7 mouse cellular contexts compared by ENCODE assay signal in the genomic region with DNA sequence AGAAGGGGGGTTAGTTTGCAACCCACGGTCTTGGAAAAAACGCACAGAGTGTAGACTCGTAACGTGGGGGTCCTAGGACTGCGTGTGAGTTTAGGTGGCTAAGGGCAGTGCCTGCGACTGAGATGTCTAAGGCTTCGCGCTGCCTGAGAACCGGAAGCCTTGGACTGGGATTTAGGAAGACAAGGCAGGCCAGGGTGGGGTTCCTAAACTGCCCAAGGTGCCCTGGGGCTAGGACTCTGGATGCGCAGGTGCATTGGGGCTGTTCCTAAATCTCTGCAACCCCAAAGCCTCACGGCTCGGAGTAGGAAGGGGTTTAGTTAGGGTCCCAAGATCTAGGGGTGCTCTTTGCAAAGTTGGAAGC. TPM values are rescaled to one million over a fixed set of nuclear protein-coding genes. Genes with fewer than 3 reads are reported as not detected.
DNase-seq lines count a peak whose midpoint lies in the region; ATAC-seq lines count a peak whose summit lies in the region.

No protein-coding gene starts in this region.

- no peak for ATAC-seq in megakaryocyte, adult 5-6 weeks (ENCODE audit: poor library complexity, severe bottlenecking)
- peak; percentile 10; the same call in 1 of the 2 replicates for ATAC-seq in embryonic facial prominence, embryonic 11.5 days (replicated peaks; ENCODE audit: insufficient number of reproducible peaks, low FRiP score, low TSS enrichment, low read depth)
- no peak for ATAC-seq in hindbrain, embryonic 15.5 days (ENCODE audit: low FRiP score, low read depth)
- ATAC-seq in midbrain, embryonic 12.5 days (ENCODE audit: low FRiP score, low read depth): peak; percentile 5; the same call in 1 of the 2 replicates

- peak overlapping the region; percentile 96 for H3K4me3 ChIP-seq in megakaryocyte, embryonic 14.5 days (replicated peaks)
- peak overlapping the region; percentile 84 for H3K4me3 ChIP-seq in embryonic facial prominence, embryonic 11.5 days (ENCODE audit: low read depth, low read length)
- H3K4me3 ChIP-seq in hindbrain, embryonic 15.5 days: peak overlapping the region; percentile 95
- peak overlapping the region; percentile 86 for H3K4me3 ChIP-seq in midbrain, embryonic 12.5 days

- 0 out of 2 replicates have a peak overlapping the region, but pooled peaks have one; percentile 21 for H3K27ac ChIP-seq in embryonic facial prominence, embryonic 11.5 days (replicated peaks; ENCODE audit: low read depth, low read length)
- H3K27ac ChIP-seq in hindbrain, embryonic 15.5 days (replicated peaks): no peak overlapping the region
- no peak overlapping the region for H3K27ac ChIP-seq in midbrain, embryonic 12.5 days (replicated peaks)

- H3K4me1 ChIP-seq in megakaryocyte, embryonic 14.5 days: peaks cover 67% of the 10 kb centered on the region
- peaks cover 5% of the 10 kb centered on the region for H3K4me1 ChIP-seq in embryonic facial prominence, embryonic 11.5 days (ENCODE audit: control insufficient read depth, insufficient read depth, low read length)
- H3K4me1 ChIP-seq in hindbrain, embryonic 15.5 days (replicated peaks): peaks cover 45% of the 10 kb centered on the region
- H3K4me1 ChIP-seq in midbrain, embryonic 12.5 days: peaks cover 29% of the 10 kb centered on the region

- WGBS in embryonic facial prominence, embryonic 11.5 days: 2% methylated on average over 12 of the region's 12 CpGs
- 2% methylated on average over 12 of the region's 12 CpGs for WGBS in hindbrain, embryonic 15.5 days
- 2% methylated on average over 12 of the region's 12 CpGs for WGBS in midbrain, embryonic 12.5 days

- peak overlapping the region; percentile 93 for H3K4me2 ChIP-seq in embryonic facial prominence, embryonic 11.5 days (ENCODE audit: low read depth, low read length)
- H3K4me2 ChIP-seq in hindbrain, embryonic 15.5 days: peak overlapping the region; percentile 87
- peak overlapping the region; percentile 92 for H3K4me2 ChIP-seq in midbrain, embryonic 12.5 days (replicated peaks)

- H3K27me3 ChIP-seq in megakaryocyte, embryonic 14.5 days (replicated peaks): peaks cover 2% of the 10 kb centered on the region
- no peaks in the 10 kb centered on the region for H3K27me3 ChIP-seq in embryonic facial prominence, embryonic 11.5 days (ENCODE audit: control insufficient read depth, insufficient read depth, low read length)
- H3K27me3 ChIP-seq in hindbrain, embryonic 15.5 days: no peaks in the 10 kb centered on the region; the same call in 1 of the 2 replicates
- H3K27me3 ChIP-seq in midbrain, embryonic 12.5 days: peaks cover 14% of the 10 kb centered on the region

- peak; percentile 55 for DNase-seq in embryonic facial prominence, embryonic 11.5 days (ENCODE audit: low spot score)
- DNase-seq in natural killer cell, adult 2 months (ENCODE audit: low spot score in 2 of 2): no peak
- DNase-seq in urinary bladder, postnatal 25 days (ENCODE audit: low spot score): no peak

- H3K36me3 ChIP-seq in megakaryocyte, embryonic 14.5 days (replicated peaks; ENCODE audit: low read length): peaks cover 28% of the 10 kb centered on the region
- no peaks in the 10 kb centered on the region for H3K36me3 ChIP-seq in embryonic facial prominence, embryonic 11.5 days (replicated peaks; ENCODE audit: control insufficient read depth, insufficient read depth, low read depth, low read length)
- no peaks in the 10 kb centered on the region for H3K36me3 ChIP-seq in hindbrain, embryonic 15.5 days
- 0 out of 2 replicates have a peak, but pooled peaks cover 3% of the 10 kb centered on the region for H3K36me3 ChIP-seq in midbrain, embryonic 12.5 days

- peak overlapping the region; percentile 87 for H3K9ac ChIP-seq in embryonic facial prominence, embryonic 11.5 days (replicated peaks; ENCODE audit: low read length)
- peak overlapping the region; percentile 98 for H3K9ac ChIP-seq in hindbrain, embryonic 15.5 days
- peak overlapping the region; percentile 85 for H3K9ac ChIP-seq in midbrain, embryonic 12.5 days (replicated peaks)

- no peaks in the 10 kb centered on the region; the same call in 1 of the 2 replicates for H3K9me3 ChIP-seq in megakaryocyte, embryonic 14.5 days
- H3K9me3 ChIP-seq in embryonic facial prominence, embryonic 11.5 days (replicated peaks; ENCODE audit: control insufficient read depth, low read length): no peaks in the 10 kb centered on the region
- H3K9me3 ChIP-seq in hindbrain, embryonic 15.5 days: no peaks in the 10 kb centered on the region
- H3K9me3 ChIP-seq in midbrain, embryonic 12.5 days: no peaks in the 10 kb centered on the region

RNA-seq across cellular contexts. Expression of a gene that starts 0.7 kb away (rescaled TPM):
- not detected in 2 replicates for polyA plus RNA-seq in megakaryocyte, embryonic 14.5 days (2012; ENCODE audit: insufficient read depth, low replicate concordance)
- total RNA-seq in megakaryocyte, adult 5-6 weeks (2015): 6.1 and 22.8 TPM in 2 replicates
- total RNA-seq in megakaryocyte, adult 5-6 weeks (2017): not detected in 2 replicates
- polyA plus RNA-seq in embryonic facial prominence, embryonic 11.5 days (2014; fragmentation: Nextera tagmentation; extraction: Ambion mirVana): 5.2 and 5.6 TPM in 2 replicates
- polyA plus RNA-seq in hindbrain, embryonic 15.5 days (2015; fragmentation: Nextera tagmentation; extraction: Ambion mirVana): 8.6 and 11.5 TPM in 2 replicates
- 9.1 and 9.7 TPM in 2 replicates for polyA plus RNA-seq in midbrain, embryonic 12.5 days (2016; fragmentation: Nextera tagmentation; extraction: Ambion mirVana)

RNA-seq across cellular contexts. Expression of a gene that starts 28.1 kb away (rescaled TPM):
- 372 and 610 TPM in 2 replicates for polyA plus RNA-seq in megakaryocyte, embryonic 14.5 days (2012; ENCODE audit: insufficient read depth, low replicate concordance)
- total RNA-seq in megakaryocyte, adult 5-6 weeks (2015): 79.3 and 125 TPM in 2 replicates
- total RNA-seq in megakaryocyte, adult 5-6 weeks (2017): 55.5 and 59.5 TPM in 2 replicates
- 3.1 and 4.4 TPM in 2 replicates for polyA plus RNA-seq in embryonic facial prominence, embryonic 11.5 days (2014; fragmentation: Nextera tagmentation; extraction: Ambion mirVana)
- polyA plus RNA-seq in hindbrain, embryonic 15.5 days (2015; fragmentation: Nextera tagmentation; extraction: Ambion mirVana): 3.2 and 3.3 TPM in 2 replicates
- polyA plus RNA-seq in midbrain, embryonic 12.5 days (2016; fragmentation: Nextera tagmentation; extraction: Ambion mirVana): 2.7 and 3.1 TPM in 2 replicates

RNA-seq across cellular contexts. Expression of a gene that starts 28.7 kb away (rescaled TPM):
- 314 and 1,236 TPM in 2 replicates for polyA plus RNA-seq in megakaryocyte, embryonic 14.5 days (2012; ENCODE audit: insufficient read depth, low replicate concordance)
- total RNA-seq in megakaryocyte, adult 5-6 weeks (2015): 68.8 and 86.3 TPM in 2 replicates
- total RNA-seq in megakaryocyte, adult 5-6 weeks (2017): 45.1 and 51.9 TPM in 2 replicates
- polyA plus RNA-seq in embryonic facial prominence, embryonic 11.5 days (2014; fragmentation: Nextera tagmentation; extraction: Ambion mirVana): 223 and 235 TPM in 2 replicates
- polyA plus RNA-seq in hindbrain, embryonic 15.5 days (2015; fragmentation: Nextera tagmentation; extraction: Ambion mirVana): 334 and 356 TPM in 2 replicates
- 297 and 322 TPM in 2 replicates for polyA plus RNA-seq in midbrain, embryonic 12.5 days (2016; fragmentation: Nextera tagmentation; extraction: Ambion mirVana)

RNA-seq across cellular contexts. Expression of a gene that starts 29.0 kb away (rescaled TPM):
- 164 and 173 TPM in 2 replicates for polyA plus RNA-seq in megakaryocyte, embryonic 14.5 days (2012; ENCODE audit: insufficient read depth, low replicate concordance)
- 25.1 and 35.7 TPM in 2 replicates for total RNA-seq in megakaryocyte, adult 5-6 weeks (2015)
- 40.6 and 43.1 TPM in 2 replicates for total RNA-seq in megakaryocyte, adult 5-6 weeks (2017)
- polyA plus RNA-seq in embryonic facial prominence, embryonic 11.5 days (2014; fragmentation: Nextera tagmentation; extraction: Ambion mirVana): 31.9 and 34.1 TPM in 2 replicates
- 39.4 and 42.5 TPM in 2 replicates for polyA plus RNA-seq in hindbrain, embryonic 15.5 days (2015; fragmentation: Nextera tagmentation; extraction: Ambion mirVana)
- polyA plus RNA-seq in midbrain, embryonic 12.5 days (2016; fragmentation: Nextera tagmentation; extraction: Ambion mirVana): 33.6 and 36.5 TPM in 2 replicates

Comparison
In these comparisons a context has a peak if more than half of its experiments do, and no peak if none do; other contexts are left out.
1. ATAC-seq: peak in embryonic facial prominence, embryonic 11.5 days (single experiment) and midbrain, embryonic 12.5 days (single experiment); none in megakaryocyte, adult 5-6 weeks (single experiment) and hindbrain, embryonic 15.5 days (single experiment).
2. RNA of a gene that starts 28.1 kb away (polyA plus RNA-seq): 372 to 610 TPM in megakaryocyte, embryonic 14.5 days; 3.1 to 4.4 TPM in embryonic facial prominence, embryonic 11.5 days, 3.2 to 3.3 TPM in hindbrain, embryonic 15.5 days and 2.7 to 3.1 TPM in midbrain, embryonic 12.5 days; every median in the first group is over 10 times any median in the second.
3. Peak in every context shown above with its lines, with median percentiles within 50 percentile points of each other: H3K4me3 ChIP-seq, H3K4me2 ChIP-seq and H3K9ac ChIP-seq.